Mouse (Mus musculus): Measurements from ENCODE around the gene Isy1. TPM values are rescaled to one million over a fixed set of nuclear protein-coding genes. Genes with fewer than 3 reads are reported as not detected.

The Isy1 gene
- polyA plus RNA-seq, 1 experiment from 2014 or later, result 17.5 TPM

DNA sequence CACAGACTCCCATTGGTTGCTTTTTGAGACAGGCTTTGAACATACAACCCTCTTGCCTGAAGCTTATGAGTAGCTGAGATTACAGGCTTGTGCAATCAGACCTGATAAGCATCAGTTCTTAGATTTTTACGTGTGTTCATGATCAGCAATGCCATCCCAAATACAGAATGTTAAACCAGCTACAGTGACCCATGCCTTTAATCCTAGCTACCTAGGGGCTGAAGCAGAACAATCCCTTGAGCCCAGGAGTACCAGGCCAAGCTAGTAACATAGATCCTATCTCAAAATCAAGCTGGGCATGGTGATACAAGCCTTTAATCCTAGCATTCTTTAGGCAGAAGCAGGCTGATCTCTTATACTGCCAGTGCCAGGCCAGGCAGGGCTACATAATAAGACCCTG is 34.6 kb downstream of the Isy1 start:
- no peak overlapping the region for H3K27ac ChIP-seq (ENCODE audit: low read length)

GRCm38 (mm10) chr6:87802462-87802861 is 36.1 kb downstream of the Isy1 start:
- Histone ChIP-seq H3K4me2 (ENCODE audit: low read depth, low read length) (no peak overlapping the region), H3K27ac (ENCODE audit: low read length) (no peak overlapping the region), H3K36me3 (ENCODE audit: control insufficient read depth, insufficient read depth) (peaks cover 13% of the 10 kb centered on the region; the same call in 1 of the 2 replicates), H3K27me3 (ENCODE audit: control insufficient read depth, insufficient read depth, low read depth, low read length) (no peaks in the 10 kb centered on the region), H3K9me3 (replicated peaks; ENCODE audit: control insufficient read depth, low read length) (no peaks in the 10 kb centered on the region), H3K4me3 (ENCODE audit: low read depth, low read length) (no peak overlapping the region), H3K4me1 (ENCODE audit: control insufficient read depth, low read depth, low read length) (peaks cover 54% of the 10 kb centered on the region), H3K9ac (ENCODE audit: low read depth, low read length) (no peak overlapping the region)
- 79% methylated on average over 7 of the region's 7 CpGs for WGBS (ENCODE audit: insufficient replicate concordance)
- no peak for ATAC-seq (ENCODE audit: low read depth)

More for the DNA sequence above, 34.6 kb downstream of the Isy1 start:
- no peak overlapping the region for H3K4me3 ChIP-seq (ENCODE audit: low read depth, low read length)
- H3K27me3 ChIP-seq (ENCODE audit: control insufficient read depth, insufficient read depth, low read depth, low read length), result no peaks in the 10 kb centered on the region
- no peaks in the 10 kb centered on the region for H3K9me3 ChIP-seq (replicated peaks; ENCODE audit: control insufficient read depth, low read length)
- H3K36me3 ChIP-seq (ENCODE audit: control insufficient read depth, insufficient read depth), result peaks cover 11% of the 10 kb centered on the region; the same call in 1 of the 2 replicates
- 43% methylated on average over 1 of the region's 1 CpGs for WGBS (ENCODE audit: insufficient replicate concordance)
- H3K9ac ChIP-seq (ENCODE audit: low read depth, low read length), result no peak overlapping the region
- no peak overlapping the region for H3K4me2 ChIP-seq (ENCODE audit: low read depth, low read length)
- peaks cover 53% of the 10 kb centered on the region for H3K4me1 ChIP-seq (ENCODE audit: control insufficient read depth, low read depth, low read length)
- ATAC-seq (ENCODE audit: low read depth), result no peak

- Histone ChIP-seq H3K27me3 (ENCODE audit: control insufficient read depth, insufficient read depth, low read depth, low read length) (no peaks in the 10 kb centered on the region), H3K4me2 (ENCODE audit: low read depth, low read length) (peak overlapping the region; percentile 7; the same call in 1 of the 2 replicates), H3K36me3 (ENCODE audit: control insufficient read depth, insufficient read depth) (peaks cover 14% of the 10 kb centered on the region; the same call in 1 of the 2 replicates), H3K4me1 (ENCODE audit: control insufficient read depth, low read depth, low read length) (peaks cover 58% of the 10 kb centered on the region), H3K4me3 (ENCODE audit: low read depth, low read length) (no peak overlapping the region), H3K9ac (ENCODE audit: low read depth, low read length) (no peak overlapping the region), H3K9me3 (replicated peaks; ENCODE audit: control insufficient read depth, low read length) (no peaks in the 10 kb centered on the region), H3K27ac (ENCODE audit: low read length) (peak overlapping the region; percentile 50)
- WGBS (ENCODE audit: insufficient replicate concordance), result 43% methylated on average over 6 of the region's 6 CpGs
- peak; percentile 57 for ATAC-seq (ENCODE audit: low read depth)
These were observed 39.0 kb downstream of the Isy1 start for GRCm38 (mm10) chr6:87799576-87799975.

GRCm38 (mm10) chr6:87797321-87797720 is 41.3 kb downstream of the Isy1 start:
- peaks cover 60% of the 10 kb centered on the region for H3K4me1 ChIP-seq (ENCODE audit: control insufficient read depth, low read depth, low read length)
- H3K36me3 ChIP-seq (ENCODE audit: control insufficient read depth, insufficient read depth), result peaks cover 23% of the 10 kb centered on the region
- no peak overlapping the region for H3K4me2 ChIP-seq (ENCODE audit: low read depth, low read length)
- H3K9ac ChIP-seq (ENCODE audit: low read depth, low read length), result no peak overlapping the region
- H3K4me3 ChIP-seq (ENCODE audit: low read depth, low read length), result no peak overlapping the region
- no peaks in the 10 kb centered on the region for H3K27me3 ChIP-seq (ENCODE audit: control insufficient read depth, insufficient read depth, low read depth, low read length)
- ATAC-seq (ENCODE audit: low read depth), result no peak
- WGBS (ENCODE audit: insufficient replicate concordance), result 66% methylated on average over 2 of the region's 2 CpGs
- H3K27ac ChIP-seq (ENCODE audit: low read length), result peak overlapping the region; percentile 71
- H3K9me3 ChIP-seq (replicated peaks; ENCODE audit: control insufficient read depth, low read length), result no peaks in the 10 kb centered on the region

- Histone ChIP-seq H3K4me3 (ENCODE audit: low read depth, low read length) (no peak overlapping the region), H3K4me2 (ENCODE audit: low read depth, low read length) (peak overlapping the region; percentile 7), H3K27me3 (ENCODE audit: control insufficient read depth, insufficient read depth, low read depth, low read length) (no peaks in the 10 kb centered on the region), H3K4me1 (ENCODE audit: control insufficient read depth, low read depth, low read length) (peaks cover 70% of the 10 kb centered on the region), H3K27ac (ENCODE audit: low read length) (peak overlapping the region; percentile 71), H3K9ac (ENCODE audit: low read depth, low read length) (peak overlapping the region; percentile 17), H3K9me3 (replicated peaks; ENCODE audit: control insufficient read depth, low read length) (no peaks in the 10 kb centered on the region), H3K36me3 (ENCODE audit: control insufficient read depth, insufficient read depth) (peaks cover 29% of the 10 kb centered on the region)
- WGBS (ENCODE audit: insufficient replicate concordance), result 58% methylated on average over 6 of the region's 6 CpGs
- ATAC-seq (ENCODE audit: low read depth), result peak; percentile 92
These were observed 42.2 kb downstream of the Isy1 start for GRCm38 (mm10) chr6:87796251-87796880.

DNA sequence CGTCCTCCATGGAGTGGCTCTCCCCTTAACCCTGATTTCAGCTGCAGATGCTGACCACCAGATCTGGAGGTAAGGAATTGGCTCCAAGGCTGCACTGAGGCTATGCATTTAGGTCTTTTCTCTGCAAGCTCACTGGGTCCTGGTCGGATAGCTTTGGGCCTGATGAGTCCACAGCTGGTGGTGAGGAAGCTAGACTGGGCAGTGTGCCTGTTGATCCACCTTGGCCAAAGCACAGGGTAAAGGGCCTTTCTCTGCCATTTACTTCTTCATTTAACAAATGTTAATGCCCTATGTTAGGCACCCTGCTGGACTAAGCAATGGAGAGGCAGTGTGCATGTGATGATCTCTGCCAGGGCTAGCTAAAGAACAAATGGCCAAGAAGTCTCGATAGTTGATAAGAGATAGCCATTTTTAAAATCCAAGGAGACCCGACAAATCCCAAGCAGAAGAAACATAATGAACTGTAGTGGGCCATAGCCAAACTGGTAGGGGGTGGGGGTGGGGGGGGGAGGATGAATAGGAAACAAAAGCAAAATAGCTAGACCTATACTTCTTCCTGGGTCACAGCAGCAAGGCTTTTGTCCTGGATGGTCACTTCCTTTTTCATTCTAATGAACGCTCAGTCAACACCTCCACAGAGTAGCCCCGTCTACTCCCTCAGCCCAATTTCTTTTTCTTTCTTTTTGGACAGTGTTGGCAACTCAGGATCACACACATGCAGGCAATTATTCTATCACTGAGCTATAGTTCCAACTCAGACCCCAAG is 43.0 kb downstream of the Isy1 start:
- Histone ChIP-seq H3K36me3 (ENCODE audit: control insufficient read depth, insufficient read depth) (peaks cover 30% of the 10 kb centered on the region), H3K27ac (ENCODE audit: low read length) (peak overlapping the region; percentile 71), H3K4me2 (ENCODE audit: low read depth, low read length) (peak overlapping the region; percentile 7; the same call in 1 of the 2 replicates), H3K9me3 (replicated peaks; ENCODE audit: control insufficient read depth, low read length) (no peaks in the 10 kb centered on the region), H3K4me3 (ENCODE audit: low read depth, low read length) (no peak overlapping the region), H3K27me3 (ENCODE audit: control insufficient read depth, insufficient read depth, low read depth, low read length) (no peaks in the 10 kb centered on the region), H3K9ac (ENCODE audit: low read depth, low read length) (peak overlapping the region; percentile 17; the same call in 1 of the 2 replicates), H3K4me1 (ENCODE audit: control insufficient read depth, low read depth, low read length) (peaks cover 73% of the 10 kb centered on the region)
- 75% methylated on average over 6 of the region's 6 CpGs for WGBS (ENCODE audit: insufficient replicate concordance)
- ATAC-seq (ENCODE audit: low read depth), result no peak

DNA sequence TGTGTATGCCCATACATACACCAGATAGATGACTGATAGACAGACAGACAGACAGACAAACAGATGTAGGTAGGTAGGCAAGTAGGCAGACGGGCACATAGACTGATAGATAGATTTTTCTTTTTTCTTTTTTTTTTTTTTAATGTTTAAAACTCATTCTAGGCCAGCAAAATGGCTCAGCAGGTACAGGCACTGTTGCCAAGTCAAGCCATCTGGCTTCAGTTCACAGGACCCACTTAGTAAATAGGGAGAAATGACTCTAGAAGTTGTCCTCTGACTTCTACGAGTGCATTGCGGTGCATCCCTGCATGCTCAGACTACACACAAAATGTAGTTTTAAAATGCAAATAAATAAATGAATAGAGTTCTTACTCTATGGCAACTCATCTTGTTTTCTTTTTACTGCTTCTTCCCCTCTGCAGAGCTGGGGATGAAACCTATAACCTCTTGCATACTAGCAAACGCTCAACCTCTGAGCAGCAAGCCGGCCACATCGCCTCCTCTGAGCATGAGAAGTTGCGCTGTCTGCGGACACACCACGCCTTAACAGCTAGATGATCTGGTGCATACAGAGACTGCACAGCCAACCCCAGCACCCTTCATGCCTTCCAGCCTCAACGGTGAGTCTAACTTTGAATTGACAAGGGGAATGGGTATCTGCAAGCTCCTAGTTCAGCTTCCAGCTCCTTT is 44.6 kb downstream of the Isy1 start:
- H3K9ac ChIP-seq (ENCODE audit: low read depth, low read length), result no peak overlapping the region
- no peaks in the 10 kb centered on the region for H3K9me3 ChIP-seq (replicated peaks; ENCODE audit: control insufficient read depth, low read length)
- WGBS (ENCODE audit: insufficient replicate concordance), result 91% methylated on average over 10 of the region's 10 CpGs
- peaks cover 37% of the 10 kb centered on the region for H3K36me3 ChIP-seq (ENCODE audit: control insufficient read depth, insufficient read depth)
- peaks cover 73% of the 10 kb centered on the region for H3K4me1 ChIP-seq (ENCODE audit: control insufficient read depth, low read depth, low read length)
- peak overlapping the region; percentile 32 for H3K27ac ChIP-seq (ENCODE audit: low read length)
- no peak overlapping the region for H3K4me2 ChIP-seq (ENCODE audit: low read depth, low read length)
- ATAC-seq (ENCODE audit: low read depth), result no peak
- H3K4me3 ChIP-seq (ENCODE audit: low read depth, low read length), result no peak overlapping the region
- H3K27me3 ChIP-seq (ENCODE audit: control insufficient read depth, insufficient read depth, low read depth, low read length), result no peaks in the 10 kb centered on the region

GRCm38 (mm10) chr6:87791826-87792225 is 46.8 kb downstream of the Isy1 start:
- H3K27ac ChIP-seq (ENCODE audit: low read length), result peak overlapping the region; percentile 98
- peak overlapping the region; percentile 60 for H3K4me2 ChIP-seq (ENCODE audit: low read depth, low read length)
- no peak for ATAC-seq (ENCODE audit: low read depth)
- H3K4me3 ChIP-seq (ENCODE audit: low read depth, low read length), result no peak overlapping the region
- peaks cover 70% of the 10 kb centered on the region for H3K4me1 ChIP-seq (ENCODE audit: control insufficient read depth, low read depth, low read length)
- WGBS (ENCODE audit: insufficient replicate concordance), result 78% methylated on average over 5 of the region's 5 CpGs
- no peaks in the 10 kb centered on the region for H3K9me3 ChIP-seq (replicated peaks; ENCODE audit: control insufficient read depth, low read length)
- H3K36me3 ChIP-seq (ENCODE audit: control insufficient read depth, insufficient read depth), result peaks cover 35% of the 10 kb centered on the region
- no peaks in the 10 kb centered on the region for H3K27me3 ChIP-seq (ENCODE audit: control insufficient read depth, insufficient read depth, low read depth, low read length)
- 0 out of 2 replicates have a peak overlapping the region, but pooled peaks have one; percentile 62 for H3K9ac ChIP-seq (ENCODE audit: low read depth, low read length)
